Mouse (Mus musculus) NIH3T3 (cell line): ENCODE measurements at regions not wholly inside any gene's neighbourhood (a gene's known extent, or its start where the extent isn't known, plus 50 kb on each side); places are given as distances from the start of the nearest gene placed in this dataset.
A peak's percentile ranks its signal among the peaks of the same experiment; 100 is the strongest.

Experiments used
- DNase-seq: peaks from one replicate; pipeline ENCODE4 v3.0.0-alpha.2; 2012; ENCODE audit warnings: low read depth

DNA sequence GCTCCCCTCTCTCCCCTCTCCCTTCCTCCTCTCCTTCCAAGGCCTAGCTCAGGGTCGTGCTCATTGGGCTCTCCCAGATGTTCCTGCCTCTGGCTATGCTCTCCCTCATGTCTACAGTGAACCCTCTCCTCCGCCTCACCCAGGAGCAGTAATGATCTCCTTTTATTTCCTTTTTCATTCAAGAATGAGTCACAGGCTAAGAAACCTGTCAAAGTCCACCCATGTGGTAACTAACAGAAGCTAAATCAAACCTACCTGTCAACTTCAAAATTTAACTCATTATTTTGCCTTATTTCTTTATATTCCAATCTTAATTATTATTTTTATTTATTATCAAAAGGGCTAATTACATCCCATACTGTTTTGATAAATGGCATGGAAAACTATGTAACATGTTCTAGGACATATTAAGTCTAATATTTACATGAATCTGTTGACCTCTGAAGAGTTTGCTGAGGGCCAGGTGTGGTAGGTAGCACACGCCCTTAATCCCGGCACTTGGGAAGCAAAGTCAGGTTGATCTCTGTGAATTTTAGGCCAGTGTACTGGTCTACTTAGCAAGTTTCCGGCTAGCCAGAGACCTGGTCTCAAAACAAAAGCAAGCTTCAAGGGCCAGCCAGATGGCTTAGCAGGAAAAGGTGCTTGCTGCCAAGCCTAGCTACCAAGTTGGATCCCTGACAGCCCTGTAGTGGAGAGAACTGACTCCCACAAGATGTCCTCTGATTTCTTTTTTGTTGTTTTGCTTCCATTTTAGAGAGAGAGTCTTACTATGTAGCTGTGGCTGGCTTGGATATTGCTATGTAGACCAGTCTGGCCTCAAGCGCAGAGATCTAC, 51.9 kb upstream of the Slc16a1 start:
- DNase-seq, result peak; percentile 26

- DNase-seq, result peak; percentile 35
These were observed 53.2 kb upstream of the Slc16a1 start for GRCm38 (mm10) chr3:104585303-104585702.

DNA sequence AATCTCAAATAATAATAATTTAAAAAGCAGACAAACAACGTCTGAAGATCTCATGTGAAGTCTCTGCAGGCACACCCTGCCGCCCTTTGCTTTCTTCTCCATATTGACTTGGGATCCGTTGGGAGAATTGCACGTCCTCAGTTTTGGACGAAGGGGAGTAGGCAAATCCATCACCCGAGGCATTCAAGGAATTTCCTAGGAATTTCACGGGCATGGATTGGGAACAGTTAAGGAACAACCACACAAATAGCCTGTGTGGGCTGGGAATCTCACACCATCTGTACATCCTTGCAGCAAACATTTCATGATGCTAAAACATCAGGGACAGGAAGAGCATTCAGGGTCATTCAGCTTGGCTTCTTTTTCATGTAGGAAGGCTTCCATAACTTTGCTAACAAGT, 55.2 kb upstream of the Slc16a1 start:
- DNase-seq, result no peak

- no peak for DNase-seq
These were observed 55.9 kb upstream of the Slc16a1 start for GRCm38 (mm10) chr3:104582521-104582920.

DNA sequence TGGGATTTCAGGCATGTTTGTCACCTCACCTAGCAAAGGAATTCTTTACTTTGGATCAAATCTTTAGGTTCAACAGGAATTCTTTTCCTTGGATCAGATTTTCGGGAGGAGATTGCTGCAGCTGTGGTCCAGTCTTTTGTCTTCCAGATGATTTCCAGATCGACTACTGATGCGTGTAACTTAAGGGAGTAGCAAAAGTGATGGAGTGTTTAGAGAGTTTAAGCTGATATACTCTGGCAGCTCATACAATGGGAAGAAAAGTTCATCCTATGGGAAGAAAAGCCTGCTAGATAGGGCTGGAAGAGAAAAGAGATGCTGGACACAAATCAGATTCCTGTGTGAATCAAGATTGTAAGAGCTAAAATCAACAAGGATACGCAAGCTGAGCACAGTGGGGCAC, 59.3 kb upstream of the Slc16a1 start:
- no peak for DNase-seq

GRCm38 (mm10) chr3:104578374-104578773, 60.1 kb upstream of the Slc16a1 start:
- DNase-seq, result no peak

GRCm38 (mm10) chr3:104577228-104577927, 61.1 kb upstream of the Slc16a1 start:
- DNase-seq, result no peak

GRCm38 (mm10) chr3:104573277-104573940, 61.7 kb upstream of the Lrig2 start:
- no peak for DNase-seq

DNA sequence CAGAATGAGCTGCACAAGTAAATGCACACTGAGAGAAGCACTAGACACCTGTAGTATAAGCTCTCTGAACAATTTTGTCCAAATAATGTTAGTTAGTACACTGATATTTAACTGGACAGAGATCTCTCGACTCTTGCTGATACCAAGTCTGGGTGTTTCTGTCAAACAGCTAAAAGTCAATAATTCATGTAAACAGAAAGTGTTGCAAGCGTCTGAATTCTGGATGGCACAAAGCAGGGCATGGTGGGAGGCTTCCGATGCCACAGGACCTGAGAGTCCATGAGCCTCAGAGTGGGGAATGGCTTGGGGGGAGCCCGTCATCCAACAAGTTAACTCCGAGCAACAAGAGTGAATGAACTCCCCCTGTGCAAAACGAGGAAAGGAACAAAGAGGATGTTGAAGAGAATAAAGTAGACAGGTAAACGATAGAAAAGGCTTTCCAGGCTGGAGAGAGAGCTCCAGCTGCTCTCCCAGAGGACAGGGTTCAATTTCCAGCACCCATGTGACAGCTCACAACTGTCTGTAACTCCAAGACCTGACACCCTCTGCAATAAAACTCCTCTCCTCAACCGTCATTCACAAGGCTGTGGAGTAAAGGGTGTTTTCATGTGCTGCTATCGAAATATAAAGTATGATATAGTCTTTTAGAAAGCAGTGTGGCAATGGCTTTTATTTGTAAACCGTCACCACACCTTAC, 60.4 kb upstream of the Lrig2 start:
- DNase-seq, result no peak

- peak; percentile 55 for DNase-seq
These were observed 53.9 kb upstream of the Lrig2 start for GRCm38 (mm10) chr3:104565423-104566230.

- no peak for DNase-seq
These were observed 53.1 kb upstream of the Lrig2 start for GRCm38 (mm10) chr3:104564857-104565256.

- DNase-seq, result no peak
These were observed 49.8 kb upstream of the Lrig2 start for GRCm38 (mm10) chr3:104561567-104561966.
